Mouse (Mus musculus) thymus, adult 2 months (tissue): Measurements from ENCODE around the gene Ano3. TPM values are rescaled to one million over a fixed set of nuclear protein-coding genes. Genes with fewer than 3 reads are reported as not detected.

Experiments
- DNase-seq: peaks from one replicate; pipeline ENCODE4 v3.0.0; 2021
- H3K27ac ChIP-seq: fragments of 200-500 bp; 2 replicates; pipeline ENCODE4 v1.5.1; 2012; ENCODE audit warnings: low read length, control low read depth; ENCODE audit not compliant: control insufficient read depth, insufficient read depth
- H3K27me3 ChIP-seq: fragments of 200-500 bp; 2 replicates; pipeline ENCODE4 v1.6.1; 2012; ENCODE audit warnings: mild to moderate bottlenecking, low read length, moderate library complexity, mixed read lengths; ENCODE audit not compliant: control insufficient read depth, insufficient read depth
- H3K36me3 ChIP-seq: fragments of 200-500 bp; 2 replicates; pipeline ENCODE4 v1.6.1; 2012; ENCODE audit warnings: mild to moderate bottlenecking, low read length, moderate library complexity; ENCODE audit not compliant: control insufficient read depth, insufficient read depth
- H3K4me1 ChIP-seq: fragments of 200-500 bp; replicated peaks from 2 replicates; pipeline ENCODE4 v1.6.1; 2012; ENCODE audit warnings: low read length; ENCODE audit not compliant: control insufficient read depth, insufficient read depth
- H3K4me3 ChIP-seq: fragments of 200-500 bp; 2 replicates; pipeline ENCODE4 v1.5.1; 2012; ENCODE audit warnings: mild to moderate bottlenecking, low read length, control low read depth, moderate library complexity; ENCODE audit not compliant: control insufficient read depth, insufficient read depth
- CTCF ChIP-seq: fragments of 200-500 bp; IDR thresholded peaks from 2 replicates; pipeline ENCODE4 v1.5.1; 2012; ENCODE audit warnings: mild to moderate bottlenecking, control low read depth, low read length, moderate library complexity, borderline replicate concordance; ENCODE audit not compliant: control insufficient read depth, poor library complexity, insufficient read depth; ENCODE audit errors: extremely low read depth
- POLR2A ChIP-seq: fragments of 200-500 bp; IDR thresholded peaks from 2 replicates; pipeline ENCODE4 v1.6.1; 2012; ENCODE audit warnings: mild to moderate bottlenecking, low read length, control low read depth, moderate library complexity; ENCODE audit not compliant: control insufficient read depth, poor library complexity, insufficient read depth; ENCODE audit errors: extremely low read depth
- WGBS: fragments of 180-500 bp; shearing (Covaris S2); methylation state at CpG from one replicate; pipeline ENCODE4 v1.1.7; 2018; 5-methylcytosine and 5-hydroxymethylcytosine counted together
- polyA plus RNA-seq: library from polyadenylated mRNA; depleted of rRNA; stranded (reverse); fragments of >200 nt; gene quantifications from 2 replicates; pipeline ENCODE4 v1.2.3, GENCODE M21; 2012

The Ano3 gene
- polyA plus RNA-seq, 1 experiment, result not detected

- H3K4me3 ChIP-seq, result no peak overlapping the region
- WGBS, result 93% methylated on average over 3 of the region's 3 CpGs
- DNase-seq, result no peak
- TF ChIP-seq POLR2A (no peak), CTCF (no peak)
- no peaks in the 10 kb centered on the region for H3K4me1 ChIP-seq
- H3K27me3 ChIP-seq, result no peaks in the 10 kb centered on the region
- H3K36me3 ChIP-seq, result no peaks in the 10 kb centered on the region
- no peak overlapping the region for H3K27ac ChIP-seq
Observed at GRCm38 (mm10) chr2:110787396-110787795, 163.3 kb downstream of the Ano3 start.

GRCm38 (mm10) chr2:110759434-110759833 lies 191.3 kb downstream of the Ano3 start:
- Histone ChIP-seq H3K36me3 (no peaks in the 10 kb centered on the region), H3K27me3 (no peaks in the 10 kb centered on the region), H3K4me3 (no peak overlapping the region), H3K27ac (no peak overlapping the region), H3K4me1 (no peaks in the 10 kb centered on the region)
- no peak for DNase-seq
- WGBS, result 91% methylated on average over 2 of the region's 2 CpGs
- no peak for TF ChIP-seq CTCF
- TF ChIP-seq POLR2A, result no peak

GRCm38 (mm10) chr2:110757556-110757955 lies 193.2 kb downstream of the Ano3 start:
- DNase-seq, result no peak
- H3K27me3 ChIP-seq, result no peaks in the 10 kb centered on the region
- no peaks in the 10 kb centered on the region for H3K4me1 ChIP-seq
- no peaks in the 10 kb centered on the region for H3K36me3 ChIP-seq
- H3K4me3 ChIP-seq, result no peak overlapping the region
- 71% methylated on average over 2 of the region's 2 CpGs for WGBS
- H3K27ac ChIP-seq, result no peak overlapping the region
- TF ChIP-seq POLR2A (no peak), CTCF (no peak)

- no peak overlapping the region for H3K4me3 ChIP-seq
- H3K27ac ChIP-seq, result no peak overlapping the region
- 59% methylated on average over 1 of the region's 1 CpGs for WGBS
- no peaks in the 10 kb centered on the region for H3K36me3 ChIP-seq
- no peaks in the 10 kb centered on the region for H3K27me3 ChIP-seq
- no peak for TF ChIP-seq CTCF
- TF ChIP-seq POLR2A, result no peak
- DNase-seq, result no peak
- no peaks in the 10 kb centered on the region for H3K4me1 ChIP-seq
Observed at GRCm38 (mm10) chr2:110740493-110740892, 210.2 kb downstream of the Ano3 start.

DNA sequence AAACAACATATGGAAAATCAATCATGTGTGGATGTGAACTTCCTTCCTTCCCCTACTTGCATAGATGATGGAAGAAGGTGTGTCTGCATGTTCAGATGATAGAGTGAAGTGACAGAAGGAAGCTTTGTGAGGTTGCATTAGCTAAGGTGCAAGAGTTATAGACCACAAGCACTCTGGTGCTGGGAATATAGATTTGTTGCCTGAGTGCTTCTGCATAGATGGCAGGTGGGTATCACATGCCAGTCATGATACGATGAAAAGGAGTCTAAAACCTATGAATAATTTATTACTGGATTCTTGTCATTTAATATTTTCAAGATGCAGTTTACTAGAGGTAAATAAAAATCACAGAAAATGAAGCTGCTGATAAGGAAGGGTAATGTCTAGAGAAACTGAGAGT lies 210.9 kb downstream of the Ano3 start:
- Histone ChIP-seq H3K36me3 (no peaks in the 10 kb centered on the region), H3K4me1 (no peaks in the 10 kb centered on the region), H3K27ac (no peak overlapping the region), H3K4me3 (no peak overlapping the region), H3K27me3 (no peaks in the 10 kb centered on the region)
- DNase-seq, result no peak
- WGBS, result 91% methylated on average over 1 of the region's 1 CpGs
- TF ChIP-seq POLR2A (no peak), CTCF (no peak)

DNA sequence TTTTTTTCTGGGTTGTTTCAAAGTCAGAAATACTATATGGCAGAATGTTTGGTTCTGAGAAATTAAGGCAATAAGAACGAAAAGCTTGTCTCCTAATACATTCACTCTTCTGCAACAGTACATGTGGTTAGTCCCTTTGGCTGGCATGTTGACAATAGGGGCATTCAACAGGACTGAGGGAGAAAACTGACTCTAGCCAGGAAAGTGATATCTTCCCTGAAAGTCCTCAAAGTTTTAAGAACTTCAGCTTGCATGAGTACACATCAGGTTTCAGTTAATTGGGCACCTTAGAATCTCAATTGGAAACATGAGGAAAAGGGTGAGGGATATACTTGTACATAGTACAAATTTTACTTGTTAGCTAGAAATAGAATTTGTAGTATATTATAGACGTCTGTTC lies 212.7 kb downstream of the Ano3 start:
- H3K4me3 ChIP-seq, result no peak overlapping the region
- H3K4me1 ChIP-seq, result no peaks in the 10 kb centered on the region
- 71% methylated on average over 2 of the region's 2 CpGs for WGBS
- no peaks in the 10 kb centered on the region for H3K27me3 ChIP-seq
- H3K36me3 ChIP-seq, result no peaks in the 10 kb centered on the region
- no peak for TF ChIP-seq CTCF
- TF ChIP-seq POLR2A, result no peak
- H3K27ac ChIP-seq, result no peak overlapping the region
- no peak for DNase-seq

- no peaks in the 10 kb centered on the region for H3K36me3 ChIP-seq
- TF ChIP-seq POLR2A (no peak), CTCF (no peak)
- H3K27ac ChIP-seq, result no peak overlapping the region
- WGBS, result 74% methylated on average over 4 of the region's 4 CpGs
- DNase-seq, result no peak
- no peak overlapping the region for H3K4me3 ChIP-seq
- no peaks in the 10 kb centered on the region for H3K4me1 ChIP-seq
- H3K27me3 ChIP-seq, result no peaks in the 10 kb centered on the region
Observed at GRCm38 (mm10) chr2:110737236-110737635, 213.5 kb downstream of the Ano3 start.
